Mouse (Mus musculus): Measurements from ENCODE around the gene Gtf2h4. TPM values are rescaled to one million over a fixed set of nuclear protein-coding genes. Genes with fewer than 3 reads are reported as not detected.
A peak's percentile ranks its signal among the peaks of the same experiment; 100 is the strongest.

The Gtf2h4 gene
- polyA plus RNA-seq, 1 experiment = 105 TPM

DNA sequence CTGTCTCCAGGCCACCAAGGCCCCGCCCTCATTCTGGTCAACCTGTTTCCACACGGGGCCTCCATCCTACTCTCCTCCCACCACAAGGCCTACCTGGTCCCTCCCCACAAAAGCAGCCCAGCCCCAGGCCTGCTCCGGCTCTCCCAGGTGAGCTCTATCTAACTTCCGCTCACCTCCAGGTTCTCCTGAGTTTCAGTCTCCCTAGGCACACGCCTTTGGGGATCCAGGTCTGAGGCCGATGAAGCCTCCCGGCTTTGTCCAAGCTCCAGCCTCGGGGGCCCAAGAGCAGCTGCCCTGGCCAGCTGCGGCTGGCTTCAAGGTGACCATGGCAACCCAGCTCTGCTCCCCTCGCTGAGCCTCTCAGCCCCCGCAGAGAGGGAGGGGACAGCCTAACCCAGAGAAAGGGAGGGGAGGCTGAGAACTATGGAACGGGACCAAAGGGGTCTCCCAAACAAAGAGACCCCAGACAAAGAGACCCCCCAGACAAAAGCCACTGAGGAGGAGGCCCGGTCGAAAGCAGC lies 30.3 kb upstream of the Gtf2h4 start:
- H3K9me3 ChIP-seq (replicated peaks; ENCODE audit: control insufficient read depth, insufficient read depth, low read length, poor library complexity, severe bottlenecking) = no peaks in the 10 kb centered on the region
- H3K27me3 ChIP-seq (ENCODE audit: control insufficient read depth, insufficient read depth, low read length, poor library complexity, severe bottlenecking) = no peaks in the 10 kb centered on the region
- no peak for TF ChIP-seq EP300 (IDR thresholded peaks at IDR 0.05; ENCODE audit: insufficient read depth, low read depth, low read length)
- TF ChIP-seq POLR2A (IDR thresholded peaks at IDR 0.05; ENCODE audit: insufficient read depth, low read length) = no peak
- no peak for TF ChIP-seq CTCF (IDR thresholded peaks at IDR 0.05; ENCODE audit: low read depth, low read length)
- H3K9ac ChIP-seq (ENCODE audit: low read depth, poor library complexity, severe bottlenecking) = no peak overlapping the region
- H3K27ac ChIP-seq (ENCODE audit: insufficient read depth, low read length) = peak overlapping the region; percentile 33; the same call in 1 of the 2 replicates
- H3K4me1 ChIP-seq (ENCODE audit: control insufficient read depth, insufficient read depth, low read length) = peaks cover 4% of the 10 kb centered on the region
- H3K4me3 ChIP-seq (ENCODE audit: low read depth, low read length) = 0 out of 2 replicates have a peak overlapping the region, but pooled peaks have one; percentile 0
- no peaks in the 10 kb centered on the region for H3K36me3 ChIP-seq (ENCODE audit: control insufficient read depth, insufficient read depth, low read length, poor library complexity, severe bottlenecking)

DNA sequence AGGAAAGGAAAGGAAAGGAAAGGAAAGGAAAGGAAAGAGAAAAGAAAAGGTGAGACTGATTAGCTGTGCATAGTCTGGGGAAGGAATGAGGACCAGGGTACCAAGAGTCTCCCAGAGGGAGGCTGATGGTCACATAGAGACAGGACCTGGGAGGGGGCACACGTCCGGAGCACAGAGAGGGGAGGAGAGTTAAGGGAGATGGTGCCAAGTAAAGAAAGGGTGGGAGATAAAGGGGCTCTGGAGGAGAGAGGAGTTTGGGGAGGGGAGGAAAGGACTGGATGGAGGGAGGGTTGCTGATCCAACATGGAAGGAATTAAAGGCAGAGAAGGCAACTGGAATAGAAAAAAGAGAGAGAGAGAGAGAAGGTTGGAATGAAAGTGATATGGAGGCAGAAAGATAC lies 29.5 kb upstream of the Gtf2h4 start:
- no peaks in the 10 kb centered on the region for H3K9me3 ChIP-seq (replicated peaks; ENCODE audit: control insufficient read depth, insufficient read depth, low read length, poor library complexity, severe bottlenecking)
- H3K4me3 ChIP-seq (ENCODE audit: low read depth, low read length) = no peak overlapping the region
- no peaks in the 10 kb centered on the region for H3K27me3 ChIP-seq (ENCODE audit: control insufficient read depth, insufficient read depth, low read length, poor library complexity, severe bottlenecking)
- H3K36me3 ChIP-seq (ENCODE audit: control insufficient read depth, insufficient read depth, low read length, poor library complexity, severe bottlenecking) = no peaks in the 10 kb centered on the region
- no peak overlapping the region for H3K27ac ChIP-seq (ENCODE audit: insufficient read depth, low read length)
- no peak overlapping the region for H3K9ac ChIP-seq (ENCODE audit: low read depth, poor library complexity, severe bottlenecking)
- TF ChIP-seq POLR2A (IDR thresholded peaks at IDR 0.05; ENCODE audit: insufficient read depth, low read length) = no peak
- no peak for TF ChIP-seq CTCF (IDR thresholded peaks at IDR 0.05; ENCODE audit: low read depth, low read length)
- no peak for TF ChIP-seq EP300 (IDR thresholded peaks at IDR 0.05; ENCODE audit: insufficient read depth, low read depth, low read length)
- H3K4me1 ChIP-seq (ENCODE audit: control insufficient read depth, insufficient read depth, low read length) = peaks cover 4% of the 10 kb centered on the region

DNA sequence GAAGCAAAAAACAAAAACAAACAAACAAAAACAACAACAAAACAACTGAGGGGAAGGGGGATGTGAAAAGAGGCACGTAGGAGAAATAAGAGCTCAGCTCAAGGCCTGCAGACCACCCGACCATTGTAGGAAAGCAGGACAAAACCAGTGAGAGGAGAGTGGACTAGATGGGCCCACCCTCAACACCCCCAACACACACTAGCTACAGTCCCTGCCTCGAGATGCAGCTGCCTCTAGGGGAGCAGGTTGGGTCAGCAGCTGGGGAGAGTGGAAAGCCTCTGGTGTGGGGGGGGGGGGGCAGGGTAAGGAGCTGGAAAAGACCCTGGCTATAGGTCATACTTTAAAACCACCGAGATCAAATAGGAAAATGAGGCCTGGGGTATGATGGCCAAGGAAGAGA lies 29.1 kb upstream of the Gtf2h4 start:
- TF ChIP-seq POLR2A (IDR thresholded peaks at IDR 0.05; ENCODE audit: insufficient read depth, low read length) (no peak), CTCF (IDR thresholded peaks at IDR 0.05; ENCODE audit: low read depth, low read length) (no peak), EP300 (IDR thresholded peaks at IDR 0.05; ENCODE audit: insufficient read depth, low read depth, low read length) (no peak)
- Histone ChIP-seq H3K9ac (ENCODE audit: low read depth, poor library complexity, severe bottlenecking) (no peak overlapping the region), H3K9me3 (replicated peaks; ENCODE audit: control insufficient read depth, insufficient read depth, low read length, poor library complexity, severe bottlenecking) (no peaks in the 10 kb centered on the region), H3K27me3 (ENCODE audit: control insufficient read depth, insufficient read depth, low read length, poor library complexity, severe bottlenecking) (no peaks in the 10 kb centered on the region), H3K27ac (ENCODE audit: insufficient read depth, low read length) (no peak overlapping the region), H3K4me3 (ENCODE audit: low read depth, low read length) (no peak overlapping the region), H3K4me1 (ENCODE audit: control insufficient read depth, insufficient read depth, low read length) (peaks cover 1% of the 10 kb centered on the region), H3K36me3 (ENCODE audit: control insufficient read depth, insufficient read depth, low read length, poor library complexity, severe bottlenecking) (no peaks in the 10 kb centered on the region)

DNA sequence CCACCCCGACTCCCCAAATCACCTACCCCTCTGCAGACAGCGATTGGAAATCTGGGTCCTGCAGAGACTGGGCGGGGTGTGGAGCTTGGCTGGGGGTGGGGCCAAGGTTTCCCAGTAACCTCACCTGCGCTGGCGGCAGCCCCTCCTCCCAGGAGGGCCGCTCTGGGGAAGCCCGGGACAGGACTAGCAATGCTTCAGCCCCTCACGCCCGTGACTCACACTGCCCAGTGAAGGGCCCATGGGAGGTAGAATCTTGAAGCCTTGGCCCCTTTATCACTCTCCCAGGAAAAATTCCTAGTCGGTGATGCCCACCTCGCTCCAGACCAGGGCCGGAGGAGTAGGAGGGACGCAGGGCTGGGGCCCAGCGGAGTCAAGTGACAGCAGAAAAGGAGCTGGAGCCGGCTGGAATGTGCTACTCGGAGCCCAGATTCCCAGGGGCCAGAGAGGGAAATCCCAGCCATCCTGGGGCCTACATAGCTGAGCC lies 28.5 kb upstream of the Gtf2h4 start:
- Histone ChIP-seq H3K36me3 (ENCODE audit: control insufficient read depth, insufficient read depth, low read length, poor library complexity, severe bottlenecking) (no peaks in the 10 kb centered on the region), H3K9me3 (replicated peaks; ENCODE audit: control insufficient read depth, insufficient read depth, low read length, poor library complexity, severe bottlenecking) (no peaks in the 10 kb centered on the region), H3K4me3 (ENCODE audit: low read depth, low read length) (peak overlapping the region; percentile 55), H3K27ac (ENCODE audit: insufficient read depth, low read length) (no peak overlapping the region), H3K27me3 (ENCODE audit: control insufficient read depth, insufficient read depth, low read length, poor library complexity, severe bottlenecking) (no peaks in the 10 kb centered on the region), H3K4me1 (ENCODE audit: control insufficient read depth, insufficient read depth, low read length) (peaks cover 1% of the 10 kb centered on the region), H3K9ac (ENCODE audit: low read depth, poor library complexity, severe bottlenecking) (no peak overlapping the region)
- TF ChIP-seq CTCF (IDR thresholded peaks at IDR 0.05; ENCODE audit: low read depth, low read length) = no peak
- no peak for TF ChIP-seq EP300 (IDR thresholded peaks at IDR 0.05; ENCODE audit: insufficient read depth, low read depth, low read length)
- TF ChIP-seq POLR2A (IDR thresholded peaks at IDR 0.05; ENCODE audit: insufficient read depth, low read length) = no peak

DNA sequence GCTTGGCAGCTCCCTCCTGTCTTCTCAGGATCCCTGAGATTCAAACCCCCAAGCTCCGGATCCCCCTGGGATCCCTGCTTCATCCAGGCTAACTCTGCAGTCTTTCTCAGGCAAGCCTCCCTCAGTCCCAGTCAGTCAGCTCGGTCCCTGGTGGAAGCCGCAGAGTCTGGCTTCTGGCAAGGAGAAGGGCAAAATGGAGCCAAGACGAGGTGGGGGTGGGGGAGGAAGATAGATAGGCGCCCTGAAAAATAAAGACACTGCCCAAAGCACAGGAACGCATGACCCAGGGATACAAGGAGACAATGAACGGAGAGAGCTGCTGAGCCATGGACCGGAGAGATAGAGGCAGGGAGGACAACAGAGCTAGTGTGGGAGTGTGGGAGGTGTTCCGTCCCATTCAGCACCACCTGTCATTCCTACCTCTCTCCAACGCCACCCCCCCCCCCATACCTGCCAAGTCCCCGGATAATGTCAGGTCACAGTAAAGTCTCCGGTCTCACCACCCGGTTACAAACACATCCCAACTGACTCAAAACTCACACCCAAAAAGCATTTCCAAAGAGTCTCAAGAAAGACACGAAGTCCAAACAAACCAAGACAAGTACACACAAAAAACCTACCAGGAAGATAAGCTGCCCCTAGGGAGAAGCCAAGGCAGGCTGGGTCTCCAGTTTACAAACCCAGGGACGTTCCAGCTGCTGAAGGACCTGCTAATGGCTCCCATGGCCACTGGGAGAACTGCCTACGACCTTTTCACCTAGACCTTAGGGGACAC lies 27.9 kb upstream of the Gtf2h4 start:
- Histone ChIP-seq H3K27me3 (ENCODE audit: control insufficient read depth, insufficient read depth, low read length, poor library complexity, severe bottlenecking) (no peaks in the 10 kb centered on the region), H3K4me1 (ENCODE audit: control insufficient read depth, insufficient read depth, low read length) (peaks cover 1% of the 10 kb centered on the region), H3K27ac (ENCODE audit: insufficient read depth, low read length) (no peak overlapping the region), H3K4me3 (ENCODE audit: low read depth, low read length) (peak overlapping the region; percentile 61), H3K9me3 (replicated peaks; ENCODE audit: control insufficient read depth, insufficient read depth, low read length, poor library complexity, severe bottlenecking) (no peaks in the 10 kb centered on the region), H3K9ac (ENCODE audit: low read depth, poor library complexity, severe bottlenecking) (peak overlapping the region; percentile 71), H3K36me3 (ENCODE audit: control insufficient read depth, insufficient read depth, low read length, poor library complexity, severe bottlenecking) (no peaks in the 10 kb centered on the region)
- no peak for TF ChIP-seq POLR2A (IDR thresholded peaks at IDR 0.05; ENCODE audit: insufficient read depth, low read length)

DNA sequence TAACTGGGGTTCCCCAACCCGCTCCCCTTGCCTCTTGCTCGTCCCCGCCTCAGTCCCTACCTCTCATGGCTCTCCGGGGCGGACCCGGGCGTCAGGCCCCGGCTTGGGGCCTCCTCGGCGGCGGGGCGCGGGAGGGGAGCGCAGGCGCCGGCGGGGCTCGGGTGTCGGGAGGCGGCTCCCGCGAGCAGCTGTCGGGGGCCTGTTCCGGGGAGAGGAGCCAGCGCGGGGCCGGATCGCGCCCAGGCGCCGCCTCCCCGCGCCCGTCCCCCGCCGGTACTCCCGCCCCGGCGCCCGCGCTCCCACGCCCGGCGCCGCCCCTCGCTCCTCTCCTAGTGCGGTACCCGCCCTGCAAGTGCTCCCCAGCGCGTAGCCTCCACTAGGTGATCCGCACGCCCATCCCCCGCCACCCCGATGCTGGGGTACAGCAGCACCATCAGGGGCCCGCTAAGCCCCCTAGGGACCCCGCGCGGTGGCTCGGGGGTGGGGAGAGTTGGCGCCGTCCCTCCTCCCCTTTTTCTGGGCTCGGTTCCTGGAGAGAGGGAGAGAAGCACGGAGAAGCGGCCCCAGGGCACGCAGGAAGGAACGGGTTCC lies 26.9 kb upstream of the Gtf2h4 start:
- H3K4me3 ChIP-seq (ENCODE audit: low read depth, low read length) = peak overlapping the region; percentile 61
- no peaks in the 10 kb centered on the region for H3K27me3 ChIP-seq (ENCODE audit: control insufficient read depth, insufficient read depth, low read length, poor library complexity, severe bottlenecking)
- no peak for TF ChIP-seq CTCF (IDR thresholded peaks at IDR 0.05; ENCODE audit: low read depth, low read length)
- no peak for TF ChIP-seq POLR2A (IDR thresholded peaks at IDR 0.05; ENCODE audit: insufficient read depth, low read length)
- no peak for TF ChIP-seq EP300 (IDR thresholded peaks at IDR 0.05; ENCODE audit: insufficient read depth, low read depth, low read length)
- H3K27ac ChIP-seq (ENCODE audit: insufficient read depth, low read length) = no peak overlapping the region
- no peaks in the 10 kb centered on the region for H3K9me3 ChIP-seq (replicated peaks; ENCODE audit: control insufficient read depth, insufficient read depth, low read length, poor library complexity, severe bottlenecking)
- peaks cover 1% of the 10 kb centered on the region for H3K4me1 ChIP-seq (ENCODE audit: control insufficient read depth, insufficient read depth, low read length)
- H3K36me3 ChIP-seq (ENCODE audit: control insufficient read depth, insufficient read depth, low read length, poor library complexity, severe bottlenecking) = no peaks in the 10 kb centered on the region
- H3K9ac ChIP-seq (ENCODE audit: low read depth, poor library complexity, severe bottlenecking) = peak overlapping the region; percentile 71
